Mouse (Mus musculus) limb, embryonic 14.5 days (tissue): ENCODE data around the gene Fam171a2. TPM values are rescaled to one million over a fixed set of nuclear protein-coding genes. Genes with fewer than 3 reads are reported as not detected.

Source experiments
- ATAC-seq: fragments of 200-750 bp; cut with Nextera tagmentation; 2 replicates; pipeline ENCODE4 v1.8.0; 2017; ENCODE audit warnings: low read depth, moderate number of reproducible peaks, moderate TSS enrichment; ENCODE audit not compliant: low FRiP score
- DNase-seq: peaks from one replicate; pipeline ENCODE4 v3.0.0-alpha.2; 2015; ENCODE audit warnings: low spot score
- H3K27ac ChIP-seq: fragments of 300-500 bp; sonication (generic); replicated peaks from 2 replicates; pipeline ENCODE4 v1.5.1; 2014; ENCODE audit warnings: low read depth, mild to moderate bottlenecking, low read length, moderate library complexity, mixed read lengths
- H3K27me3 ChIP-seq: fragments of 300-500 bp; sonication (generic); 2 replicates; pipeline ENCODE4 v1.6.1; 2014; ENCODE audit warnings: low read length, mixed read lengths; ENCODE audit not compliant: control insufficient read depth, insufficient read depth
- H3K36me3 ChIP-seq: fragments of 300-500 bp; sonication (generic); 2 replicates; pipeline ENCODE4 v1.6.1; 2014; ENCODE audit warnings: mild to moderate bottlenecking, low read length, moderate library complexity, mixed read lengths; ENCODE audit not compliant: control insufficient read depth, insufficient read depth
- H3K4me1 ChIP-seq: fragments of 300-500 bp; sonication (generic); 2 replicates; pipeline ENCODE4 v1.6.1; 2014; ENCODE audit warnings: antibody characterized with exemption, low read length, mixed read lengths; ENCODE audit not compliant: control insufficient read depth, insufficient read depth
- H3K4me2 ChIP-seq: fragments of 300-500 bp; sonication (generic); replicated peaks from 2 replicates; pipeline ENCODE4 v1.6.1; 2014; ENCODE audit warnings: low read depth, mild to moderate bottlenecking, low read length, moderate library complexity; ENCODE audit not compliant: severe bottlenecking
- H3K4me3 ChIP-seq: fragments of 300-500 bp; sonication (generic); replicated peaks from 2 replicates; pipeline ENCODE4 v1.5.1; 2014; ENCODE audit warnings: low read length
- H3K9ac ChIP-seq: fragments of 300-500 bp; sonication (generic); 2 replicates; pipeline ENCODE4 v1.6.1; 2014; ENCODE audit warnings: mild to moderate bottlenecking, low read depth, low read length, moderate library complexity; ENCODE audit not compliant: severe bottlenecking
- H3K9me3 ChIP-seq: fragments of 300-500 bp; sonication (generic); 2 replicates; pipeline ENCODE4 v1.6.1; 2016; ENCODE audit warnings: low read length; ENCODE audit not compliant: control insufficient read depth
- POLR2A ChIP-seq: fragments of 200-500 bp; IDR thresholded peaks from 2 replicates; pipeline ENCODE4 v1.8.0; 2012; ENCODE audit warnings: inconsistent platforms, mild to moderate bottlenecking, moderate library complexity, borderline replicate concordance; ENCODE audit not compliant: insufficient read depth, insufficient read length; ENCODE audit errors: extremely low read depth
- WGBS: fragments of 180-500 bp; shearing (Covaris S2); extraction: QIAGEN DNeasy Blood & Tissue Kit; methylation state at CpG from one replicate; pipeline ENCODE4 v1.1.7; 2014; 5-methylcytosine and 5-hydroxymethylcytosine counted together
- polyA plus RNA-seq, 2 experiments: library from polyadenylated mRNA; depleted of rRNA in 1 of 2; stranded (reverse) in 1 of 2; unstranded in 1 of 2; fragments of >200 nt; fragmentation: Nextera tagmentation in 1 of 2; extraction: Ambion mirVana in 1 of 2; gene quantifications; 2 replicates each; pipeline versions ENCODE4 v1.2.1 to v1.2.3; 2012 to 2014

Gene Fam171a2
- polyA plus RNA-seq, 2 experiments = 8.9 to 56.8 TPM

DNA sequence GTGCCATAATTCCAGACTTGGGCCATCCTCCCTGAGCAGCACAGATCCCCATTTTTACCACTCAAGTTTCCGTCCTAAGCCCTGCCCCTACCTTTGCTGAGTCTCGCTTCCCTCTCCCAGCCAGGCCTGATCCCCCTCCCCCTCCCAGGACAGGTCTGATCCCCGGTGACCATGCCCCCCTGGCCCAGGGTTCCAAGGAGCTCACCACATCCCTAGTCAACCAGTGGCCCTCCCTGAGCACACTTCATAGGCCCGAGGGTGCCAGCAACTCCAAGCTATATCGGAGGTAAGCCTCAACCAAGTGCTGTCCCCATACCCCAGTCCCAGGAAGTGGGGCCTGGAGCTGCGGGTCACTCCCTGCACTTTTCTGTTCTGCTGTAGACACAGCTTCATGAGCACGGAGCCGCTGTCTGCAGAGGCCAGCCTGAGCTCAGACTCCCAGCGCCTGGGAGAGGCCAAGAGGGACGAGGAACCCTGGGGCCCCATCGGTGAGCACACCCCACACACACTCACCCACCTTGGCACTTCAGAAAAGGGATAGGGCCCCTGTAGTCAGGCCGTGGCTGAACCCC is 46.9 kb downstream of the Fam171a2 start:
- WGBS = 21% methylated on average over 12 of the region's 12 CpGs
- Histone ChIP-seq H3K9ac (no peak overlapping the region), H3K27me3 (peaks cover 45% of the 10 kb centered on the region), H3K4me1 (peaks cover 4% of the 10 kb centered on the region; the same call in 1 of the 2 replicates), H3K4me3 (no peak overlapping the region), H3K4me2 (no peak overlapping the region), H3K9me3 (no peaks in the 10 kb centered on the region), H3K36me3 (peaks cover 32% of the 10 kb centered on the region), H3K27ac (no peak overlapping the region)
- DNase-seq (no peak), ATAC-seq (no peak)
- no peak for TF ChIP-seq POLR2A

DNA sequence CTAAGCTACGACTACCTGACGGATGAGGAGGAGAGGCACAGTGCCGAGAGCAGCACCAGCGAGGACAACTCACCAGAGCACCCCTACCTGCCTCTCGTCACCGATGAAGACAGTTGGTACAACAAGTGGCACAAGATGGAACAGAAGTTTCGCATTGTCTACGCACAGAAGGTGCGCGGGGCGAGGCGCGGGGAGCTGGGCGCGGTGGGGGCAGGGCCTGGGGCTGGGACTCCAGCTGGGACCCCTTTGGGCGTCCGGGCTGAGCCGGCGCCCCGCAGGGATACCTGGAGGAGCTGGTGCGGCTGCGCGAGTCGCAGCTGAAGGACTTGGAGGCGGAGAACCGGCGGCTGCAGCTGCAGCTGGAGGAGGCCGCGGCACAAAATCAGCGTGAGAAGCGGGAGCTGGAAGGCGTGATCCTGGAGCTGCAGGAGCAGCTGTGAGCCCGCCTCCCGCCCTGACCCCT is 47.8 kb downstream of the Fam171a2 start:
- Histone ChIP-seq H3K27me3 (peaks cover 45% of the 10 kb centered on the region), H3K4me1 (peaks cover 4% of the 10 kb centered on the region; the same call in 1 of the 2 replicates), H3K4me3 (peak overlapping the region; percentile 26), H3K27ac (no peak overlapping the region), H3K4me2 (peak overlapping the region; percentile 47), H3K9me3 (no peaks in the 10 kb centered on the region), H3K36me3 (peaks cover 27% of the 10 kb centered on the region), H3K9ac (peak overlapping the region; percentile 43)
- DNase-seq (no peak), ATAC-seq (no peak)
- WGBS = under 1% methylated on average over 28 of the region's 34 CpGs
- TF ChIP-seq POLR2A = no peak

DNA sequence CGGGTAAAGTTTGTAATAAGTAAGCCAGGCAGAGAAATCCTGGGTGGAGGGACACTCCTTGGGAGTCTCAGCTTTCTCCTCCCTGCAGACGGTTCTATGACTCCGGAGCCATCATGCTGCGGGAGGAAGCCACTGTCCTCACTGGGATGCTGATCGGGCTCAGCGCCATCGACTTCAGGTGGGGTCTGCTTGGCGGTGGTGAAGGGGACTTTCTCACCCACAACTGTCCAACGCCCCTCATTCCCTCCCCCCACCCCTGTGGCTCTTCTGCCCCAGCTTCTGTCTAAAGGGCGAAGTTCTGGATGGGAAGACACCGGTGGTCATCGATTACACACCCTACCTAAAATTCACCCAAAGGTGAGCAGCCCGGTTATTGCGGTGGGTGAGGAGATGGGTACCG is 48.4 kb downstream of the Fam171a2 start:
- Histone ChIP-seq H3K36me3 (peaks cover 21% of the 10 kb centered on the region), H3K4me1 (peaks cover 4% of the 10 kb centered on the region; the same call in 1 of the 2 replicates), H3K27ac (no peak overlapping the region), H3K4me2 (peak overlapping the region; percentile 47; the same call in 1 of the 2 replicates), H3K9ac (no peak overlapping the region), H3K9me3 (no peaks in the 10 kb centered on the region), H3K4me3 (peak overlapping the region; percentile 26), H3K27me3 (peaks cover 45% of the 10 kb centered on the region)
- 11% methylated on average over 15 of the region's 15 CpGs for WGBS
- no peak for DNase-seq
- no peak for TF ChIP-seq POLR2A
- ATAC-seq = no peak

DNA sequence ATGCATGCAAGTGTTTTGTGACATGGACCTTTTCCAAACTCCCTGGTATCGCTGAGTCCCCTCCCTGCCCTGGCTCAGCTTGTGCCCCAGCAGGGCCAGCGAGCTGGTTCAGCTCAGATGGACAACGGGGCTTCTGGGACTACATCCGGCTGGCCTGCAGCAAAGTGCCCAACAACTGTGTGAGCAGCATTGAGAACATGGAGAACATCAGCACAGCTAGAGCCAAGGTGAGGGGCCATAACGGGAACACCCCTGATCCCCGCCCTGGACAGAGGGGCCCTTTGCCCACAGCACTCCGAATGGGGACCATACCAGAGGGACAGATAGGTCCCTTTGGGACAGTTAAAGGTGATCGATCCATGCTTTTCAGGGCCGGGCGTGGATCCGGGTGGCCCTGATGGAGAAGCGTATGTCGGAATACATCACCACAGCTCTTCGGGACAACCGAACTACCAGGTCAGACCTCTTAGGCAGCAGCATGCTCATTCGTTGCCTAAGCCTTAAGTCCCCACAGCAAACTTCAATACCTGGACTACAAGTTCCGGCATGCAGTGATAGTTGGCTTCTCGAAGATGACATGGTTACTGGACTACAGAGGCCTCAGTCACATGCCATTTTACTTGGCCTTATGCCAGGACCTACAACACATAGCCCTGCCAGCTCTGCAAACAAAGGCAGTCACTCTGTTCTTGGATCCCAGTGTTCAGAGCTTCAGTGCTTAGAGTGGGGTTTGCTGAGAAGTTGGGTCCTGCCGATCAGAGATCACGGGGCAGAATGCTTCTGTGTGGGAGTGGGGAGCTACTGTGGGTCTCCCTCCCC is 49.3 kb downstream of the Fam171a2 start:
- DNase-seq (no peak), ATAC-seq (no peak)
- H3K27ac ChIP-seq = no peak overlapping the region
- WGBS = 74% methylated on average over 20 of the region's 20 CpGs
- TF ChIP-seq POLR2A = no peak
- no peak overlapping the region for H3K4me3 ChIP-seq
- peaks cover 12% of the 10 kb centered on the region for H3K36me3 ChIP-seq
- no peaks in the 10 kb centered on the region for H3K9me3 ChIP-seq
- no peak overlapping the region for H3K9ac ChIP-seq
- H3K4me2 ChIP-seq = no peak overlapping the region
- H3K4me1 ChIP-seq = peaks cover 12% of the 10 kb centered on the region
- peaks cover 45% of the 10 kb centered on the region for H3K27me3 ChIP-seq

- DNase-seq (no peak), ATAC-seq (no peak)
These were observed 50.8 kb downstream of the Fam171a2 start for GRCm38 (mm10) chr11:102396671-102397141.

More at GRCm38 (mm10) chr11:102396671-102397141, 50.8 kb downstream of the Fam171a2 start:
- Histone ChIP-seq H3K27me3 (peaks cover 37% of the 10 kb centered on the region), H3K36me3 (no peaks in the 10 kb centered on the region; the same call in 1 of the 2 replicates), H3K4me3 (no peak overlapping the region), H3K9ac (no peak overlapping the region), H3K4me2 (no peak overlapping the region), H3K4me1 (peaks cover 12% of the 10 kb centered on the region), H3K27ac (no peak overlapping the region), H3K9me3 (no peaks in the 10 kb centered on the region)
- TF ChIP-seq POLR2A = no peak
- 78% methylated on average over 7 of the region's 7 CpGs for WGBS
